Mouse (Mus musculus) lung, postnatal 0 days (tissue): ENCODE measurements around the gene Gstm3. TPM values are rescaled to one million over a fixed set of nuclear protein-coding genes. Genes with fewer than 3 reads are reported as not detected.
A peak's percentile ranks its signal among the peaks of the same experiment; 100 is the strongest.
"Not testable (repeated sequence)": the region's sequence is repeated elsewhere in the genome, so short reads cannot be mapped to it uniquely, and the experiment has no call there.

Source experiments
- ATAC-seq: fragments of 200-750 bp; cut with Nextera tagmentation; 2 replicates; pipeline ENCODE4 v1.8.0; 2017; ENCODE audit warnings: moderate library complexity
- DNase-seq: peaks from one replicate; pipeline ENCODE4 v3.0.0-alpha.2; 2016; ENCODE audit warnings: low spot score
- H3K27ac ChIP-seq: fragments of 300-500 bp; sonication (generic); 2 replicates; pipeline ENCODE4 v1.5.1; 2014; ENCODE audit warnings: antibody characterized with exemption, mild to moderate bottlenecking, low read length, mixed read lengths
- H3K27me3 ChIP-seq: fragments of 300-500 bp; sonication (generic); replicated peaks from 2 replicates; pipeline ENCODE4 v1.6.1; 2014; ENCODE audit warnings: low read length, mixed read lengths; ENCODE audit not compliant: insufficient read depth
- H3K36me3 ChIP-seq: fragments of 300-500 bp; sonication (generic); 2 replicates; pipeline ENCODE4 v1.6.1; 2014; ENCODE audit warnings: low read length, mixed read lengths; ENCODE audit not compliant: insufficient read depth
- H3K4me1 ChIP-seq: fragments of 300-500 bp; sonication (generic); 2 replicates; pipeline ENCODE4 v1.6.1; 2014; ENCODE audit warnings: antibody characterized with exemption, low read depth, low read length, mixed read lengths; ENCODE audit not compliant: insufficient read depth
- H3K4me2 ChIP-seq: fragments of 300-500 bp; sonication (generic); replicated peaks from 2 replicates; pipeline ENCODE4 v1.6.1; 2014; ENCODE audit warnings: low read depth, mild to moderate bottlenecking, low read length, moderate library complexity, mixed read lengths
- H3K4me3 ChIP-seq: fragments of 300-500 bp; sonication (generic); 2 replicates; pipeline ENCODE4 v1.5.1; 2014; ENCODE audit warnings: low read depth, low read length
- H3K9ac ChIP-seq: fragments of 300-500 bp; sonication (generic); replicated peaks from 2 replicates; pipeline ENCODE4 v1.6.1; 2014; ENCODE audit warnings: low read depth, mild to moderate bottlenecking
- H3K9me3 ChIP-seq: fragments of 300-500 bp; sonication (generic); 2 replicates; pipeline ENCODE4 v1.6.1; 2016; ENCODE audit warnings: low read length, mixed read lengths
- CTCF ChIP-seq: IDR thresholded peaks from 2 replicates; pipeline ENCODE4 v1.5.1; 2016; ENCODE audit warnings: antibody characterized with exemption, mild to moderate bottlenecking
- EP300 ChIP-seq: IDR thresholded peaks from 2 replicates; pipeline ENCODE4 v1.6.1; 2016; ENCODE audit warnings: antibody characterized with exemption, mild to moderate bottlenecking, control low read depth
- WGBS: fragments of 180-500 bp; shearing (Covaris S2); extraction: QIAGEN DNeasy Blood & Tissue Kit; methylation state at CpG from one replicate; pipeline ENCODE4 v1.1.7; 2014; 5-methylcytosine and 5-hydroxymethylcytosine counted together
- polyA plus RNA-seq: library from polyadenylated mRNA; unstranded; fragments of >200 nt; fragmentation: Nextera tagmentation; extraction: Ambion mirVana; gene quantifications from 2 replicates; pipeline ENCODE4 v1.2.1, GENCODE M21; 2015

Gstm3 gene
- polyA plus RNA-seq, 1 experiment from 2014 or later: 0.27 TPM

DNA sequence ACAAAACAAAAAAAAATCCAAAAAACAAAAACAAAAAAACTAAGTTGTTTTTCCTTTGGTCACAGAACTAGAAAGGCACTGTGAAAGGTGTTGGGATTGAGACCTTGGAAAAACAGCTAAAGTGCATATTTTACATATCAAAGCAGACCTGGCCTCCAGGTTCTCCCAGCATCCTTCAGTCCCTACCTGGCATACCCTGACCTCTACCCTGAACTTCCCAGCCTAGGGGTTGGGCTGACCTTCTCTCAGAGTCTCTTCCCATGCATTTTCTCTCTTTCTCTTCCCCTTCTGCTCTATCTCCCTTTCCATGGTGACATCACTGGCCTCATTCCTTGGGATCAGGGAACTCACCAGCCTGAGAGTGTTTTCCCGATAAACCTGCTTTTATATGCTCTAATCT, 3.5 kb downstream of the Gstm3 start:
- Histone ChIP-seq H3K4me3 (no peak overlapping the region), H3K36me3 (no peaks in the 10 kb centered on the region), H3K9me3 (no peaks in the 10 kb centered on the region), H3K9ac (no peak overlapping the region), H3K4me1 (no peaks in the 10 kb centered on the region), H3K4me2 (no peak overlapping the region), H3K27me3 (no peaks in the 10 kb centered on the region), H3K27ac (no peak overlapping the region)
- ATAC-seq (no peak), DNase-seq (no peak)
- WGBS: 65% methylated on average over 1 of the region's 1 CpGs
- TF ChIP-seq EP300 (no peak), CTCF (no peak)

DNA sequence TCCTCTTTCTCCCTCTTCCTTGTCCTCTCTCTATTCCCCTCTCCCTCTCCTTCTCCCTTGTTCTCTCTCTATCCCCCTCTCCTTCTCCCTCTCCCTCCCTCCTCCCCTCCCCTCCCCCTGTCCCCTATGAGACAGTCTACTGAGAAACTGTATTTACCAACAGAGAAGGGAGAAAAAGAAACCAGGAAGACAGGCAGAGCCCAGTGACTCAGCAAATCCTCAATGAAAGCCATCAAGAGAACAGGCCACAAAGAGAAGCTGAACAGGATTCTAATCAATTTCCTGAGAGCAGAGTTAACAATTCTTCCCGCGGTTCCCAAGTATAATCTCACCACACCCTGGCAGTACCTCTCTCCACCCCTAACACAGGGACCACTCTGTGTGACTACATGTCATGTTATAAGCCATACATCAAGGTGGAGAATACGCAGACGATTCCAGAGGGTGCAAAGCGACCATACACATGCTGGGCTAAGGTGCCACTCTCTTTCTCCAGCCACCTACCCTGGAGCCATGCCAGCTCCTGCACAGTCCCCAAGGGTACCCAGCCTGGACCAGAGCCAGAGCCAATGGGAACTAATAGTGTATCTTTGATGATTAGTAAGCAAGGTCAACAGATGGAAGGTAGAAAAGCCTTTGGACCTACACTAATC, 4.3 kb downstream of the Gstm3 start:
- Histone ChIP-seq H3K9ac (no peak overlapping the region), H3K4me2 (no peak overlapping the region), H3K36me3 (no peaks in the 10 kb centered on the region), H3K4me3 (no peak overlapping the region), H3K27me3 (no peaks in the 10 kb centered on the region), H3K9me3 (no peaks in the 10 kb centered on the region), H3K27ac (no peak overlapping the region), H3K4me1 (no peaks in the 10 kb centered on the region)
- WGBS: 45% methylated on average over 5 of the region's 5 CpGs
- ATAC-seq (no peak), DNase-seq (no peak)
- TF ChIP-seq EP300 (no peak), CTCF (no peak)

DNA sequence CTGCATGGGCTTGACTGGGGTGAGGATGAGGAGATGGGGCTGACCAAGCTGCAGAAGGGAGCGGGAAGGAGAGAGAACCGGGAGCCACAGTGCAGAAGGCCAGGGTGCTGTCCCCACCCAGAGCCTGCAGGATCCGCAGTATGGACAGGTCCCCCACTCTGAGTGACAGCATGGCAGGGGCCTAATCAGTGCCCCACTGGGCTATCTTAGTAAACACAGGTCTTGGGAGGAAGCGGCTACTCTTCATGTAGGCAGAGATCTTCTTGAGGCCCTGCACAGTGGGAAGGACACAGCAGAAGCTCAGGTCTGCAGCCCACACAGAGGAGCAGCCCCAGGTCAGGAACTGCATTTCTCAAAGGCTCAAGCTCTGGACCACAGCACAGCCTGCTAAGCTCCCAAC, 5.1 kb downstream of the Gstm3 start:
- H3K4me3 ChIP-seq: no peak overlapping the region
- H3K4me1 ChIP-seq: no peaks in the 10 kb centered on the region
- no peaks in the 10 kb centered on the region for H3K27me3 ChIP-seq
- no peaks in the 10 kb centered on the region for H3K9me3 ChIP-seq
- no peak overlapping the region for H3K4me2 ChIP-seq
- H3K9ac ChIP-seq: no peak overlapping the region
- H3K36me3 ChIP-seq: no peaks in the 10 kb centered on the region
- no peak for TF ChIP-seq CTCF
- TF ChIP-seq EP300: no peak
- DNase-seq (no peak), ATAC-seq (no peak)
- no peak overlapping the region for H3K27ac ChIP-seq
- 84% methylated on average over 4 of the region's 4 CpGs for WGBS

DNA sequence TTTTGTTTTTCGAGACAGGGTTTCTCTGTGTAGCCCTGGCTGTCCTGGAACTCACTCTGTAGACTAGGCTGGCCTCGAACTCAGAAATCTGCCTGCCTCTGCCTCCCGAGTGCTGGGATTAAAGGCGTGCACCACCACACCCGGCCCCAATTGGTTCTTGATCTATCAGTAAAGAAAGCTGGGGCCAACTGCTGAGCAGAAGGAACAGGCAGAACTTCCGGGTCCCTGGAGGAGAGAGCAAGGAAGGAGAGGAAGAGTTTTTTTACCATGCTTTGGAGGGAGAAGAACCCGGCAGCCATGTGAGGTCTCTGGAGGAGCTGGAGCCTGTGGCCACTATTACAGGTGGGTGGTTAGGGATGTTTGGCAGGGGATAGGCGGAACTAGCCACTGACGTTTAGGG, 13.8 kb downstream of the Gstm3 start:
- not testable (repeated sequence) for H3K36me3 ChIP-seq, ATAC-seq

DNA sequence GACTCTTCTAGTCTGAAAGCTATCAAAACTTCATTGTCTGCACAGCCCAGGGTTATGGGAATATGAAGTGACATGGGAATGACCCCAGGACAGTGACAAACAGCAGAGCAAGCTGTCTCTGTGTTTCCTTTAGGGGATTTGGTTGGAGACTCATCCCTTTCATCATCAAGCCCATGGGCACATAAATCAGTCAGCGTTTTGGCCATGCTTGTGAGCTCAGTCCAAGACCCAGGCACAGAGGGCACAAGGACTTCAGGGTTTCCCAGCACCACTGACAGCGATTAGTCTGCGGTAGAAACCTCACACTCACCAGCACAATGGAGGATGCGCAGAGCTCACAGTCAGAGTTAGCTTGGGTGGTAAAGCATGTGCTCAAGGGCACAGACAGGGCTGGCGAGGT, 15.2 kb downstream of the Gstm3 start:
- no peaks in the 10 kb centered on the region for H3K36me3 ChIP-seq
- no peak overlapping the region for H3K4me2 ChIP-seq
- H3K9ac ChIP-seq: no peak overlapping the region
- DNase-seq (no peak), ATAC-seq (no peak; the same call in 1 of the 2 replicates)
- H3K4me1 ChIP-seq: no peaks in the 10 kb centered on the region
- TF ChIP-seq EP300: no peak
- no peak for TF ChIP-seq CTCF
- no peak overlapping the region for H3K4me3 ChIP-seq
- no peaks in the 10 kb centered on the region for H3K9me3 ChIP-seq
- no peak overlapping the region for H3K27ac ChIP-seq
- H3K27me3 ChIP-seq: no peaks in the 10 kb centered on the region
- 80% methylated on average over 5 of the region's 5 CpGs for WGBS

More for the DNA sequence above, 13.8 kb downstream of the Gstm3 start:
- not testable (repeated sequence) for H3K9ac ChIP-seq, H3K4me1 ChIP-seq, H3K9me3 ChIP-seq, DNase-seq, H3K27me3 ChIP-seq, H3K4me2 ChIP-seq, H3K27ac ChIP-seq, H3K4me3 ChIP-seq
- 85% methylated on average over 9 of the region's 9 CpGs for WGBS

DNA sequence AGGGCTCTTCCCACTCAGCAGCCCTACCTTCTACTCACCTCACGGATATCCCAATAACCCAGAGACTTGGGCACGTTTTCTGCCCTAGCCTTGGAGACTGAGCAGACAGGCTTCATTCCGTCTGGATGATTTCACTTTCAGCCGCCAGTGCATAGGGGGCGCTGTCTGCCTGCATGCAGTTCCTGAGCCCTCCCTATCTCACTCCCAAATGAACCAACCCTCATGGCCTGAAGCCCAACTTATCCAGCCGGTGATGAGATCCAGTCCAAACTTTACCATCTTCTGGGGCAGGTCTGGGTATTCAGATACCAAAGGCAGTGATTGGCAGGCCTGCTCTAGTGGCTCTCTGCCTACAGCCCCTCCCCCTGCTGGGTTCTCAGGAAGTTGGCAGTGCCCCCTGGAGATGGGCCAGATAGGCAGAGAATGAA, 15.7 kb downstream of the Gstm3 start:
- ATAC-seq: peak; percentile 80
- TF ChIP-seq CTCF (peak; percentile 93), EP300 (no peak)

DNA sequence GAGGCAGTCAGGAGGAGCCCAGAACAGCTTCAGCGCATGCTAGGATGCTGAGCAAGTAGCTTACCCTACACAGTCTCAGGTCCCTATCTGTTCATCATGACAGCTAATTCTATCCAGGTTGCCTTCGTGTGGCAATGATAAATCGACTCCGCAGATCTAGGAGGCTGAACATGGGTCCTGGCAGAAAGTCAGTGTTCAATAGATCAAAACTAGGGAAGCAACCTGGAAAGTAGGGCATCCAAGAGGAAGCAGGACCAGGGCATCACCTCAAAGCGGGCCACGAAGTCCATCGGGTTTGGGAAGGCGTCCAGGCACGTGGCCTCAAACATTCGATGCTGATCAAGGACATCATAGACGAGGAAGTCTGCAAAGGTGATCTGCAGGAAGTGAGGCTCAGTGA, 18.6 kb downstream of the Gstm3 start:
- Histone ChIP-seq H3K27ac (no peak overlapping the region), H3K9ac (no peak overlapping the region), H3K36me3 (no peaks in the 10 kb centered on the region), H3K9me3 (no peaks in the 10 kb centered on the region), H3K4me2 (no peak overlapping the region), H3K27me3 (no peaks in the 10 kb centered on the region), H3K4me3 (no peak overlapping the region), H3K4me1 (no peaks in the 10 kb centered on the region)
- no peak for ATAC-seq
- TF ChIP-seq CTCF: no peak
- TF ChIP-seq EP300: no peak
- DNase-seq: no peak
- WGBS: 77% methylated on average over 11 of the region's 11 CpGs

More for the DNA sequence above, 15.7 kb downstream of the Gstm3 start:
- Histone ChIP-seq H3K27me3 (no peaks in the 10 kb centered on the region), H3K9me3 (no peaks in the 10 kb centered on the region), H3K36me3 (no peaks in the 10 kb centered on the region), H3K4me3 (no peak overlapping the region), H3K27ac (no peak overlapping the region), H3K4me1 (no peaks in the 10 kb centered on the region), H3K4me2 (no peak overlapping the region), H3K9ac (no peak overlapping the region)
- 18% methylated on average over 6 of the region's 6 CpGs for WGBS
- peak; percentile 87 for DNase-seq

DNA sequence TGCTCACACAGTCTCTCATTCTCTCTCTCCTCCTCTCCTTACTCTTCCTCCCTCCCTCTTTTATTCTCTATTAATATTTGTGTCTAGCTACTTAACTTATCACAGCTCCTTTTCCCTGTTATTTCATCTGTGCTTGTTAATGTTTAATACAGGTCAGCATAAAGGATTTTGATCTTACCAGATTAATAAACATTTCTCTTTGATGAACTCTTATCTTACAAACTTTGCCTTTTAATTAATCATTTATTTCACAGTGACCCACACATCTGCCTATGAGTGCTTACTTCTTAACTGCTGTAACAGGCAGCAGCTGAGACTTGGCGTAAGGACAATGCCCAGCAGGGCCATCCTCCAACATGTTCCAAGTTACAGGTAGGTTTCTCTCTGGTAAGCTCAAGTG, 19.6 kb downstream of the Gstm3 start:
- H3K4me1 ChIP-seq, ATAC-seq, H3K4me3 ChIP-seq, H3K27ac ChIP-seq, H3K4me2 ChIP-seq, H3K9me3 ChIP-seq, H3K9ac ChIP-seq, H3K27me3 ChIP-seq, H3K36me3 ChIP-seq, DNase-seq: not testable (repeated sequence)
- 90% methylated on average over 1 of the region's 1 CpGs for WGBS
